Mouse (Mus musculus) stomach, postnatal 0 days (tissue): Measurements from ENCODE around the gene Grasp. TPM values are rescaled to one million over a fixed set of nuclear protein-coding genes. Genes with fewer than 3 reads are reported as not detected.

ENCODE experiments used
- ATAC-seq: fragments of 200-750 bp; cut with Nextera tagmentation; 2 replicates; pipeline ENCODE4 v1.8.0; 2017; ENCODE audit not compliant: low FRiP score, low TSS enrichment
- DNase-seq: peaks from one replicate; pipeline ENCODE4 v3.0.0-alpha.2; 2016; ENCODE audit warnings: low spot score
- H3K27ac ChIP-seq: fragments of 300-500 bp; sonication (generic); replicated peaks from 2 replicates; pipeline ENCODE4 v1.5.1; 2014; ENCODE audit warnings: mild to moderate bottlenecking, control low read depth
- H3K27me3 ChIP-seq: fragments of 300-500 bp; sonication (generic); 2 replicates; pipeline ENCODE4 v1.6.1; 2014; ENCODE audit warnings: low read length; ENCODE audit not compliant: control insufficient read depth, insufficient read depth
- H3K36me3 ChIP-seq: fragments of 300-500 bp; sonication (generic); 2 replicates; pipeline ENCODE4 v1.6.1; 2014; ENCODE audit warnings: low read length, mixed read lengths; ENCODE audit not compliant: control insufficient read depth, insufficient read depth
- H3K4me1 ChIP-seq: fragments of 300-500 bp; sonication (generic); replicated peaks from 2 replicates; pipeline ENCODE4 v1.6.1; 2014; ENCODE audit warnings: antibody characterized with exemption; ENCODE audit not compliant: control insufficient read depth, insufficient read depth
- H3K4me2 ChIP-seq: fragments of 300-500 bp; sonication (generic); replicated peaks from 2 replicates; pipeline ENCODE4 v1.6.1; 2014; ENCODE audit warnings: low read depth, mild to moderate bottlenecking, control low read depth, moderate library complexity
- H3K4me3 ChIP-seq: fragments of 300-500 bp; sonication (generic); 2 replicates; pipeline ENCODE4 v1.5.1; 2014; ENCODE audit warnings: low read depth, low read length, control low read depth
- H3K9ac ChIP-seq: fragments of 300-500 bp; sonication (generic); 2 replicates; pipeline ENCODE4 v1.6.1; 2014; ENCODE audit warnings: mild to moderate bottlenecking, low read length, control low read depth, mixed read lengths
- H3K9me3 ChIP-seq: fragments of 300-500 bp; sonication (generic); 2 replicates; pipeline ENCODE4 v1.6.1; 2016; ENCODE audit warnings: low read length; ENCODE audit not compliant: control insufficient read depth
- CTCF ChIP-seq: IDR thresholded peaks from 2 replicates; pipeline ENCODE4 v1.5.1; 2016; ENCODE audit warnings: antibody characterized with exemption, low read depth, mild to moderate bottlenecking, moderate library complexity
- EP300 ChIP-seq: optimal IDR thresholded peaks from 2 replicates; pipeline ENCODE3; 2016; ENCODE audit warnings: antibody characterized with exemption
- WGBS: fragments of 180-500 bp; shearing (Covaris S2); extraction: QIAGEN DNeasy Blood & Tissue Kit; methylation state at CpG from one replicate; pipeline ENCODE4 v1.1.7; 2014; 5-methylcytosine and 5-hydroxymethylcytosine counted together
- polyA plus RNA-seq: library from polyadenylated mRNA; unstranded; fragments of >200 nt; fragmentation: Nextera tagmentation; extraction: Ambion mirVana; gene quantifications from 2 replicates; pipeline ENCODE4 v1.2.1, GENCODE M21; 2015

Gene Grasp
- 2.0 TPM in 2 replicates for polyA plus RNA-seq

DNA sequence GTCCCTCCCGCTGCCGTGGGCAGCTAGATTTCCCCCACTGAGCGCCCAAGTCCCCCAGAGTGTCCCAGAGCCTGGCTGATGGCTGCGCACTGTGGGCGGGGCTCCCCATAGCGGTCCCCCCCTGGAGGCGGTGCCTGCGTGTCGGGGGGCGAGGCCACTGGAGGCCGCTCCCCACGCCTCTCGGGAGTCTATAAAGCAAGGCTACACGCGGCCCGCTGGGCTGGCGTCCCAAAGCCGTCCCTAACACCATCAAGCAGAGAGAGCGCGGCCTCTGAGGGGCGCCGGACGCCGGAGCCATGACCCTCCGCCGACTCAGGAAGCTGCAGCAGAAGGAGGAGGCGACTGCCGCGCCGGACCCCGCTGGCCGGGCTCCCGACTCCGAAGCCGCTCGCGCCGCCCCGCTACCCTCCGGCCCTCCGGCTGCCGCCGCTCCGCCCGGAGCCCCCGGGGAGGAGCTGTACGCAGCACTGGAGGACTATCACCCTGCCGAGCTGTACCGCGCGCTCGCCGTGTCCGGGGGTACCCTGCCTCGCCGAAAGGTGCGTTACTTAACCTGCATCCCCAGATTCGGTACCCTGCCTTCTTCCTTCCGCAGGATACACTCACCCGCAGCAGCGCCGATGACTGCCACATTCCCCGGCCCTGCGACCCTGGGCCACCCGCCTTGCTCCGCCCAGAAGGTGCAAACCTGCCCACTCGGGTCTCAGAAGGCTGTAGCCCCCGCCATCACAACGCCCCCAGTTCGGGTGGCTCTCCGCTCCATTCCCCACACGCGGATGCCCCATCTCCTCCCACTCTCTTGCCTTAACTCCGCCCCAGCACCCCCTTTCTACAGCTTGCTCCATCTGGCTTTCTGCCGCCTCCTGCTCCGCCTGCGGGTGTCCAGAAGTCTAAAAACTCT lies at the start of gene Grasp:
TSS of gene Grasp (plus strand) at position 183 of the 901 bp plus-strand sequence.
- Histone ChIP-seq H3K27me3 (no peaks in the 10 kb centered on the region), H3K4me2 (peak within 1 kb of the TSS; percentile 94), H3K4me3 (peak within 1 kb of the TSS; percentile 71), H3K36me3 (no peaks in the 10 kb centered on the region; the same call in 1 of the 2 replicates), H3K27ac (peak within 1 kb of the TSS; percentile 86), H3K4me1 (peaks cover 11% of the 10 kb centered on the region; the same call in 1 of the 2 replicates), H3K9me3 (no peaks in the 10 kb centered on the region), H3K9ac (peak within 1 kb of the TSS; percentile 77)
- under 1% methylated on average over 74 of the region's 77 CpGs for WGBS
- DNase-seq (peak; percentile 90), ATAC-seq (peak; percentile 85)
- TF ChIP-seq CTCF: peak; percentile 45
- no peak for TF ChIP-seq EP300

DNA sequence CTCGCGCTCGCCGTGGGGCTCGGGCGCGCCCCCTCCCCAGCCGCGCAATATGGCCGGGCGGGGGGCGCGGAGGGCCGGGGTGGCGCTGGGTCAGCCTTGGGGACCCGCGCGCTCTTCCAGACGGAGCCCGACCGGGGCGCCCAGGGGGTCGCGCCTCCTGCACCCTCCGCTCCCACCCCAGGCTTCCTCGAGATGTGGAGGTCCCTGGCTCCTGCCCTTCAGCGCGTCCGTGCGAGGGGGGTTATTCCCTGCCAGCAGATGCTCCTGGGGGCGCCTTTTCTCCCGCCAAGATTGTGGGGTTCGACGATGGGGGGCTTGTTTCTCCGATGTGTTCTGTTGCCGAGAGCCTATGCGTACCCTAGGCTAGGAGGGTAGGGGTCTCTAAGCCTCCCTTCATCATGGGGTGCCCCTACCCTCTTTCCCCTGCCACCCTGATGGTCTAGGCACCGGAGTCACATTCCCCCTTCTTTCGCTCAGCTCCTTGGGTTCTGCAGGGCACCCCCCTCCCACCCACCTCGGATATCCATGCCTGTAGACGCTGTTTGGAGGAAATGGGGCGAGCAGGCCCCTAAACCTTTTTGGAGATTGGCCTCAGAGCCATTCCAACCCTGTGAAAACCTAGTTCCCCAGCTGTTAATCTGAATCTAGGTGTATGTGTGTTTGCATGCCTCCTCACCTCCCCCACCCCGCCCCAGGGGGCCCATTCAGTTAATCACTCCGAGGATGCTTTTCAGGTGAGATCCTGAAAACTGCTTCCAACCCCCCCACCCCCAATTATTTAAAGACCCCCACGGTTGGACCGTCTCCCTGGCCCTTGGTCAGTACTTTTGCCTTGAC lies 49.5 kb upstream of the Grasp start:
- H3K27ac ChIP-seq: peak overlapping the region; percentile 93
- H3K36me3 ChIP-seq: no peaks in the 10 kb centered on the region
- peak overlapping the region; percentile 98 for H3K9ac ChIP-seq
- H3K4me1 ChIP-seq: peaks cover 6% of the 10 kb centered on the region; the same call in 1 of the 2 replicates
- under 1% methylated on average over 24 of the region's 46 CpGs for WGBS
- peak overlapping the region; percentile 84 for H3K4me2 ChIP-seq
- H3K9me3 ChIP-seq: no peaks in the 10 kb centered on the region
- DNase-seq (peak; percentile 46), ATAC-seq (peak; percentile 6)
- TF ChIP-seq CTCF (no peak), EP300 (no peak)
- H3K27me3 ChIP-seq: no peaks in the 10 kb centered on the region
- peak overlapping the region; percentile 96 for H3K4me3 ChIP-seq

GRCm38 (mm10) chr15:101175131-101175460 lies 48.9 kb upstream of the Grasp start:
- Histone ChIP-seq H3K27me3 (no peaks in the 10 kb centered on the region), H3K4me2 (peak overlapping the region; percentile 84), H3K9ac (peak overlapping the region; percentile 98), H3K27ac (peak overlapping the region; percentile 93), H3K4me1 (peaks cover 6% of the 10 kb centered on the region; the same call in 1 of the 2 replicates), H3K4me3 (peak overlapping the region; percentile 96), H3K36me3 (no peaks in the 10 kb centered on the region), H3K9me3 (no peaks in the 10 kb centered on the region)
- ATAC-seq (no peak), DNase-seq (no peak)
- no peak for TF ChIP-seq CTCF
- WGBS: 7% methylated on average over 5 of the region's 5 CpGs

DNA sequence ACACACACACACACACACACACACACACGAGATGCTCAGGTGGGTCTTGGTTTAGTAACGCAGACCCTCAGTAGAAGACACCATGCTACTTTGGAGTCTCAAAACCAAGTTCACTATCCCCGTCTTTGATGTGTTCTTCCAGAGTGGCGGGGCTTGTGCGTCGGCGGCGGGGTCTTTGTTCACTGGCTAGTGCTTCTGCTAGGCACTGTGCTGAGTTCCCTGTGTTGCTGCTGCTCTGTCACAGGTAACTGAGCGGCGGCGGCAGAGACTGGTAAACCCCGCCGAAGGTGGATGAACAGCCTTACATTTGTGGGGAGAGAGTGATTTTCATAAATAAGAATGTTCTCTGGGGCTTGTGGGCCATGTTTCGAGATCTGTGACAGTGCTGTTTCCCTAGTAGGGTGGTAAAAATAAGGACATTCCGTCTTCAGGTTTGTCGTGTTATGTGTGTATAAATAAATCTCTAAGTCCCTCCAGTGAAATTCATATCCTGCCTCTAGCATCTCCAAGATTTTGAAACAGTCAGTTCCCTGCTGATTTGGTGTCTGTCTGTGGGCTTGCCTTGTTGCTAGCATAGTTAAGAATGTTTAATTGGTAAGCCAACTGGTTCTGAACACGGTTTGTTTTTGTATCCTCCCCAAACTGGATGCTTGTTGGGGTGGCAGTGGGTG lies 48.2 kb upstream of the Grasp start:
- Histone ChIP-seq H3K4me2 (peak overlapping the region; percentile 84), H3K27ac (peak overlapping the region; percentile 93), H3K4me1 (peaks cover 6% of the 10 kb centered on the region; the same call in 1 of the 2 replicates), H3K36me3 (no peaks in the 10 kb centered on the region), H3K9ac (peak overlapping the region; percentile 98), H3K27me3 (no peaks in the 10 kb centered on the region), H3K4me3 (peak overlapping the region; percentile 96), H3K9me3 (no peaks in the 10 kb centered on the region)
- no peak for TF ChIP-seq EP300
- no peak for TF ChIP-seq CTCF
- DNase-seq (no peak), ATAC-seq (no peak)
- 24% methylated on average over 17 of the region's 17 CpGs for WGBS

GRCm38 (mm10) chr15:101176284-101176680 lies 47.7 kb upstream of the Grasp start:
- TF ChIP-seq EP300 (no peak), CTCF (no peak)
- 0 out of 2 replicates have a peak overlapping the region, but pooled peaks have one; percentile 19 for H3K9ac ChIP-seq
- peak overlapping the region; percentile 84 for H3K4me2 ChIP-seq
- peaks cover 9% of the 10 kb centered on the region for H3K4me1 ChIP-seq
- DNase-seq: no peak
- peak overlapping the region; percentile 93 for H3K27ac ChIP-seq
- WGBS: 22% methylated on average over 3 of the region's 3 CpGs
- H3K9me3 ChIP-seq: no peaks in the 10 kb centered on the region
- no peaks in the 10 kb centered on the region for H3K36me3 ChIP-seq
- ATAC-seq: no peak
- no peaks in the 10 kb centered on the region for H3K27me3 ChIP-seq
- H3K4me3 ChIP-seq: peak overlapping the region; percentile 96
